Mouse (Mus musculus): Measurements from ENCODE around the gene Fam155a. TPM values are rescaled to one million over a fixed set of nuclear protein-coding genes. Genes with fewer than 3 reads are reported as not detected.
"Not testable (repeated sequence)": the region's sequence is repeated elsewhere in the genome, so short reads cannot be mapped to it uniquely, and the experiment has no call there.

Fam155a gene
- polyA plus RNA-seq, 1 experiment from 2014 or later, result 11.6 TPM

GRCm38 (mm10) chr8:9776818-9777217 is 5.9 kb upstream of the Fam155a start:
- no peaks in the 10 kb centered on the region for H3K27me3 ChIP-seq (replicated peaks)
- no peaks in the 10 kb centered on the region for H3K36me3 ChIP-seq
- ATAC-seq (ENCODE audit: low FRiP score, low read depth), result no peak
- no peak overlapping the region for H3K27ac ChIP-seq
- no peak overlapping the region for H3K4me3 ChIP-seq
- H3K4me2 ChIP-seq (replicated peaks), result no peak overlapping the region
- WGBS, result 89% methylated on average over 10 of the region's 10 CpGs
- peaks cover 4% of the 10 kb centered on the region; the same call in 1 of the 2 replicates for H3K4me1 ChIP-seq
- H3K9me3 ChIP-seq, result no peaks in the 10 kb centered on the region
- H3K9ac ChIP-seq, result no peak overlapping the region

DNA sequence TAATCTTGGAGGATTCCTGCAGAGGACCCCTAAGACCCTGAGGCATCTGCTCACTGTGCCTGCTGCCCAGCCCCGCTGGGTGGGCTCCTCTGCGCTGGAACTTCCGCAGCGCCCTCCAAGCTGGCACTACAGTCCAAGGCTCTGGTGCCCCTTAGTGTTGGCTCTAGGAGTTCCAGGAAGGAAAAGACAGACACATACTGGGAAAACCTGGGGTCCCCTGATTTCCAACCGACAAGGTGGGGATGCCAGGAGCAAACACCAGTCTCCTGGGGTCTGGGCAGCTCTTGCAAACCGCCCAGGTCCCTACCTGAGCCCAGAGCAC is 1.5 kb upstream of the Fam155a start:
- ATAC-seq (ENCODE audit: low FRiP score, low read depth), result peak; percentile 75
- peaks cover 18% of the 10 kb centered on the region for H3K4me1 ChIP-seq
- no peak overlapping the region for H3K27ac ChIP-seq
- no peaks in the 10 kb centered on the region for H3K9me3 ChIP-seq
- peak overlapping the region; percentile 88 for H3K4me2 ChIP-seq (replicated peaks)
- peak overlapping the region; percentile 74 for H3K9ac ChIP-seq
- WGBS, result 4% methylated on average over 6 of the region's 6 CpGs
- H3K36me3 ChIP-seq, result no peaks in the 10 kb centered on the region
- H3K4me3 ChIP-seq, result peak overlapping the region; percentile 67
- H3K27me3 ChIP-seq (replicated peaks), result peaks cover 4% of the 10 kb centered on the region; the same call in 1 of the 2 replicates

DNA sequence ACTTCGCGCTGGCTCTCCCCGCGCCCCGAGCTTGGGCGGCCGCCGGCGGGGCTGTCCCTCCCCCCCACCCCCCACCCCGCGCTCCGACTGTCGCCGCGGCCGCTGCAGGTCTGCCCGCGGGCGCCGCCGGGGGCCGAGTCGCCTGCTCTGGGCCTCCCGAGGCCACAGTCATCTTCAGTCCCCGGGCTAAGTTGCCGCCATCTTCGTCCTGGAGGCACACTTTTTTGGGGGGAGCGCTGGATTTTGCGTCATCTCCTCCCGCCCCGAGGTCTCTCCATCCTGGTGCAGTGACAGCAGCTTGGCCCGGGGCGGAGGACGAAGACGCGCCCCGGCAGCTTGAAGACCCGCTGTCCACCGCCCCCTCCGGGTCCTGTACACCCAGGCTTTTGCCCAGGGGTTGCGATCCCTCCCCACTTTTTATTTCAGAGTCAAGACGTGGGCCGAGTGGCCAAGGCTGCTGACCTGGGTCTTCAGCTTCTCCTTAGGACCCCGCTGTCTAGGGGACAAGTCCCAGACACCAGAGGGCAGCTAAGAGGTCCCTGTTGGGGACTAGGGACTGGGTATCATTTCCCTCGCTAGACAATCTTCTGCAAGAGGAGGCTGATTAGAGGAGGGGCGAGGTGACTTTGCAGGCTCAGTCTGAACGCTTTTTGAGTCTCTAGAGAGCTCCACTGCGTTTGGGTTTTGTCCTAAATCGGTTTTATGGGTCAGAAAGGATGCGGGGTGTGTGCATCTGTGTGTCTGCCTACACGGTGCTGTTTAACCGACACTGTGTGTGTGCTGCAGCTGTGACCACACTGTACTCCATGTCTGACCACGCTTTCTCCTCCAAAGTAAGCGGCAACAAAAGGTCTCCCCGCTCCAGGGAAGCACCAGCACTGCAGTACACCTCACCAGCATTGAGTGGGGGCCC is 901 bp upstream of the Fam155a start:
- Histone ChIP-seq H3K4me2 (replicated peaks) (peak overlapping the region; percentile 88), H3K4me3 (peak overlapping the region; percentile 67), H3K27me3 (replicated peaks) (peaks cover 4% of the 10 kb centered on the region; the same call in 1 of the 2 replicates), H3K9me3 (no peaks in the 10 kb centered on the region), H3K27ac (peak overlapping the region; percentile 50; the same call in 1 of the 2 replicates), H3K9ac (peak overlapping the region; percentile 74), H3K36me3 (no peaks in the 10 kb centered on the region), H3K4me1 (peaks cover 18% of the 10 kb centered on the region)
- WGBS, result under 1% methylated on average over 49 of the region's 55 CpGs
- ATAC-seq (ENCODE audit: low FRiP score, low read depth), result peak; percentile 69

- peak overlapping the region; percentile 50 for H3K27ac ChIP-seq
- peaks cover 18% of the 10 kb centered on the region for H3K4me1 ChIP-seq
- H3K9ac ChIP-seq, result peak overlapping the region; percentile 74
- H3K9me3 ChIP-seq, result no peaks in the 10 kb centered on the region
- H3K36me3 ChIP-seq, result no peaks in the 10 kb centered on the region
- ATAC-seq (ENCODE audit: low FRiP score, low read depth), result 0 out of 2 replicates have a peak, but pooled peaks have one; percentile 30
- H3K4me3 ChIP-seq, result peak overlapping the region; percentile 67
- peak overlapping the region; percentile 88 for H3K4me2 ChIP-seq (replicated peaks)
- 1% methylated on average over 48 of the region's 48 CpGs for WGBS
- H3K27me3 ChIP-seq (replicated peaks), result peaks cover 4% of the 10 kb centered on the region; the same call in 1 of the 2 replicates
Measured at GRCm38 (mm10) chr8:9770261-9770998, 531 bp downstream of the Fam155a start.

DNA sequence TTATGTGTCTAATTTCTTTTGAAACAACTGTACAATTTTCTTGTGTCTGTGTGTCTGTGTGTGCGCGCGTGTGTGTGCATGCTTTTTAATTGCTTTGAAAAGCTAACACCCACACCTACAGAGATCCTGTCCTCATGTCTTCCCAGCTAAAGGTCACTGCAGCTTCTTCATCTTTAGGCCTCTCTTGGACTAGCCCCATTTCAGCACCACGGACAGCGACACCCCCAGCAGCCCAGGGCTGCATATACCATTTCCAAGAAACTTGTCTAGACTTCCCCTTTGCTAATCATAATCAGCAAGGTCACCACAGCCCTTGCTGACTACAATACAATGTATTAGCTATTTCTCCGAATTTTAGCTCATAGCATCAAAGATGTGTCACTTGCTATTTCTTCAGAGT is 1.9 kb downstream of the Fam155a start:
- WGBS, result 43% methylated on average over 6 of the region's 6 CpGs
- H3K27ac ChIP-seq, result no peak overlapping the region
- H3K4me1 ChIP-seq, result peaks cover 18% of the 10 kb centered on the region
- H3K4me3 ChIP-seq, result peak overlapping the region; percentile 67; the same call in 1 of the 2 replicates
- no peak overlapping the region for H3K9ac ChIP-seq
- peaks cover 4% of the 10 kb centered on the region; the same call in 1 of the 2 replicates for H3K27me3 ChIP-seq (replicated peaks)
- H3K4me2 ChIP-seq (replicated peaks), result peak overlapping the region; percentile 88
- ATAC-seq (ENCODE audit: low FRiP score, low read depth), result no peak
- no peaks in the 10 kb centered on the region for H3K9me3 ChIP-seq
- H3K36me3 ChIP-seq, result no peaks in the 10 kb centered on the region

GRCm38 (mm10) chr8:9735169-9735568 is 35.8 kb downstream of the Fam155a start:
- 84% methylated on average over 5 of the region's 5 CpGs for WGBS
- Histone ChIP-seq H3K4me1 (no peaks in the 10 kb centered on the region), H3K9ac (no peak overlapping the region), H3K4me3 (no peak overlapping the region), H3K4me2 (replicated peaks) (no peak overlapping the region), H3K9me3 (no peaks in the 10 kb centered on the region), H3K27me3 (replicated peaks) (no peaks in the 10 kb centered on the region), H3K36me3 (no peaks in the 10 kb centered on the region), H3K27ac (no peak overlapping the region)
- ATAC-seq (ENCODE audit: low FRiP score, low read depth), result no peak

GRCm38 (mm10) chr8:9709791-9710190 is 61.2 kb downstream of the Fam155a start:
- 91% methylated on average over 4 of the region's 4 CpGs for WGBS
- no peak for ATAC-seq (ENCODE audit: low FRiP score, low read depth)

GRCm38 (mm10) chr8:9707433-9707832 is 63.5 kb downstream of the Fam155a start:
- Histone ChIP-seq H3K27me3 (replicated peaks) (no peaks in the 10 kb centered on the region), H3K9me3 (no peaks in the 10 kb centered on the region), H3K9ac (no peak overlapping the region), H3K36me3 (no peaks in the 10 kb centered on the region), H3K4me2 (replicated peaks) (no peak overlapping the region), H3K27ac (no peak overlapping the region), H3K4me3 (no peak overlapping the region), H3K4me1 (no peaks in the 10 kb centered on the region)
- 69% methylated on average over 8 of the region's 8 CpGs for WGBS
- ATAC-seq (ENCODE audit: low FRiP score, low read depth), result no peak

More at GRCm38 (mm10) chr8:9709791-9710190, 61.2 kb downstream of the Fam155a start:
- Histone ChIP-seq H3K27me3 (replicated peaks) (no peaks in the 10 kb centered on the region), H3K36me3 (no peaks in the 10 kb centered on the region), H3K4me3 (no peak overlapping the region), H3K27ac (no peak overlapping the region), H3K4me1 (no peaks in the 10 kb centered on the region), H3K9ac (no peak overlapping the region), H3K9me3 (no peaks in the 10 kb centered on the region), H3K4me2 (replicated peaks) (no peak overlapping the region)

DNA sequence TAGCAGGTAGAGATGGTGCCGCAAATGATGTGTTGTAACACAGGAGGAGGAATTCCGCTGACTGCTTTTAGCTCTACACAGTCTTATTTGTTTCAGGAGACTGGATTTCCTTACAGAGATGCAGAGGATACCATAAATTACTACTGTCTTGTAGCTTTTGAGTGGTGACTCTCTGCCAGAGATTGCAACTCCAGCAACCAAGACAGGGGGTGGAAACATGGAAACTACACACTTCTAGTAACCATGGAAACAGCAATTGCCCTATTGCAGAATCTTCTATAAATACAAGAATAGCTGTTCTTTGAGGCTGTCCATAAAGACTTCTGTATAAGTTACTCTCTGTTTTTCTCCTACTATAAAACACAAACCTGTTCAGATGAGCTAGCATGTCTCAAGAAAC is 76.2 kb downstream of the Fam155a start:
- no peak overlapping the region for H3K4me3 ChIP-seq
- no peaks in the 10 kb centered on the region for H3K9me3 ChIP-seq
- WGBS, result 62% methylated on average over 2 of the region's 2 CpGs
- H3K4me1 ChIP-seq, result 0 out of 2 replicates have a peak, but pooled peaks cover 9% of the 10 kb centered on the region
- no peaks in the 10 kb centered on the region for H3K36me3 ChIP-seq
- peak; percentile 50; the same call in 1 of the 2 replicates for ATAC-seq (ENCODE audit: low FRiP score, low read depth)
- H3K27me3 ChIP-seq (replicated peaks), result no peaks in the 10 kb centered on the region
- H3K4me2 ChIP-seq (replicated peaks), result no peak overlapping the region
- no peak overlapping the region for H3K9ac ChIP-seq
- H3K27ac ChIP-seq, result no peak overlapping the region

- Histone ChIP-seq H3K9me3 (no peaks in the 10 kb centered on the region), H3K9ac (no peak overlapping the region), H3K27me3 (replicated peaks) (no peaks in the 10 kb centered on the region), H3K36me3 (no peaks in the 10 kb centered on the region), H3K4me3 (no peak overlapping the region), H3K4me1 (0 out of 2 replicates have a peak, but pooled peaks cover 9% of the 10 kb centered on the region), H3K27ac (no peak overlapping the region), H3K4me2 (replicated peaks) (no peak overlapping the region)
- ATAC-seq (ENCODE audit: low FRiP score, low read depth), result no peak
- WGBS, result 64% methylated on average over 5 of the region's 5 CpGs
Measured at GRCm38 (mm10) chr8:9692370-9692769, 78.6 kb downstream of the Fam155a start.

DNA sequence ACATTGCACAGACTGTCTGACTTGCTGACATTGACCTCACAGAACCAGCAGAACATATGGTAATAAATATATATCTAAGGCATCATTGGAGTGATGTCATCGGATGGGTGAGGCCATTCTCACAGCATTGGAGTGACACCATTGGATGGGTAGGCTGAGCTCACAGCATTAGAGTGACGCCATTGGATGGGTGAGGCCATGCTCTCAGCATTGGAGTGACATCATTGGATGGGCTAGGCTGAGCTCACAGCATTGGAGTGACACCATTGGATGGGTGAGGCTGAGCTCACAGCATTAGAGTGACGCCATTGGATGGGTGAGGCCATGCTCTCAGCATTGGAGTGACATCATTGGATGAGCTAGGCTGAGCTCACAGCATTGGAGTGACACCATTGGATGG is 110.9 kb downstream of the Fam155a start:
- H3K4me3 ChIP-seq; H3K27ac ChIP-seq; H3K27me3 ChIP-seq (replicated peaks); H3K9ac ChIP-seq; H3K4me1 ChIP-seq; H3K36me3 ChIP-seq; H3K9me3 ChIP-seq; H3K4me2 ChIP-seq (replicated peaks); ATAC-seq (ENCODE audit: low FRiP score, low read depth): not testable (repeated sequence)
- 94% methylated on average over 3 of the region's 3 CpGs for WGBS

DNA sequence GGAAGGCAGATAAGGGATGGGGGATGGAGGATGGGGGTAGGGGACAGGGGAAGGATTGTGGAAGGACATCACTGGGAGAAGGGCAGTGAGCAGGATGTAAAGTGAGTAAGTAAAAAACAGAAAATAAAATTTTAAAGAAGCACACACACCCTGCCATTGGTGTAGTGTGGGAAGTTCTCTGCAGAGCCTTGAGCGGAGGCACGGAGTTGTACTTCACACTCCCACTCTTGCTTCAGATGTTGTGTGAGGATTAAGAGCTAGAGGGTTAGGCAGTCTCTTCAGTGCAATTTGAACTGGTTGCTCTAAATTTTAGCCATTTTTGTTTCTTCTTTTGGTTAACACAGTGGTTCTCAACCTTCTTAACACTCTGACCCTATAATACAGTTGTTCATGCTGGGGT is 114.1 kb downstream of the Fam155a start:
- H3K36me3 ChIP-seq, result no peaks in the 10 kb centered on the region

More for the DNA sequence above, 114.1 kb downstream of the Fam155a start:
- WGBS, result 94% methylated on average over 2 of the region's 2 CpGs
- Histone ChIP-seq H3K27me3 (replicated peaks) (no peaks in the 10 kb centered on the region), H3K4me3 (no peak overlapping the region), H3K9me3 (no peaks in the 10 kb centered on the region), H3K4me1 (no peaks in the 10 kb centered on the region), H3K9ac (no peak overlapping the region), H3K27ac (no peak overlapping the region), H3K4me2 (replicated peaks) (no peak overlapping the region)
- no peak for ATAC-seq (ENCODE audit: low FRiP score, low read depth)
